In the genomic region with DNA sequence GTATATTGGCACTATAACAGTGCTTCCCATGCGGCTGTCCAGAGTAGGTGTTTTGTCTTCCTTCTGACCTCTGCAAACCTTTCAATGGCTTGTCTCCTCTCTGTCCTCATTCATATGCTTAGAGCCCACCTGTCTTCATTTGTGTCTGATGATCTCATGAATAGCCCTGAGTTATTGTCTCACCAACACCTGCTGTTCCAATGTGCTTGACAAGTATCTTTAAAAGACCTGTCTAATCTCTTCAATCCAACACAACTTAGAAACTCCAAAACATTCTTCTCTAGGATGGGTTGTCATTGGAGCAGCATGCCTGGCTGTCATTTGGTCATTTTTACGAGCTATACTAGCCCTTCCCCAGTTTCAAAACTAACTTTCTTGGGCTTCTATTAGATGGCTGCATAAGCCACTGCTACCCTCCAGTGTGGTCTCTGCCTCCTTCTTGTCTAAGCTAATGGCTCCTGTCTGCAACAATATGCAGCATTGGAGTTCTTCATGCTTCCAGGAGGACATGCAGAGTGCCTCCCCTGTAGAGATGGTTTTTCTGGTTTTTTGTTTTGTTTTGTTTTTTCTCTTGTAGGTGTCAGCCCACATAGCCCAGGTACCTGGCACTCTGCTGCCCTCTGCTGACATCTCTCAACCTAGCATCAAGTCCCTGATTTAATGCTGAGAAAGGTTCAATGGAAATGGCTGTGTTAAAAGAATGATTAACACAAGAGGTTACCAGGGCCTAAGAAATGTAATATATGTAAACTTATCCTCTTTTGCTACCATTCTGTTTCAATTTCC, we compare ENCODE assay signal across 8 mouse cellular contexts.
DNase-seq lines count a peak whose midpoint lies in the region; ATAC-seq and TF ChIP-seq lines count a peak whose summit lies in the region.

No protein-coding gene starts in this region.

- H3K27ac ChIP-seq in bone marrow macrophage, adult 2 months (ENCODE audit: insufficient read depth, low read depth, low read length) = no peak overlapping the region
- no peak overlapping the region for H3K27ac ChIP-seq in forebrain, embryonic 15.5 days (replicated peaks)
- H3K27ac ChIP-seq in small intestine, adult 2 months (ENCODE audit: insufficient read depth, low read depth, low read length) = no peak overlapping the region

- H3K4me3 ChIP-seq in bone marrow macrophage, adult 2 months (ENCODE audit: insufficient read depth, low read length) = no peak overlapping the region
- no peak overlapping the region for H3K4me3 ChIP-seq in forebrain, embryonic 15.5 days
- H3K4me3 ChIP-seq in small intestine, adult 2 months (ENCODE audit: low read depth, low read length) = no peak overlapping the region

- H3K36me3 ChIP-seq in forebrain, embryonic 15.5 days = no peaks in the 10 kb centered on the region
- no peaks in the 10 kb centered on the region for H3K36me3 ChIP-seq in small intestine, adult 2 months (ENCODE audit: control insufficient read depth, insufficient read depth, low read length)

- peak; percentile 36; the same call in 1 of the 2 replicates for TF ChIP-seq CTCF in bone marrow macrophage, adult 2 months (IDR thresholded peaks at IDR 0.05; ENCODE audit: low read depth, low read length)
- TF ChIP-seq CTCF in small intestine, adult 2 months (IDR thresholded peaks at IDR 0.05; ENCODE audit: extremely low read depth, insufficient read length, insufficient replicate concordance, low read depth, low read length) = peak; percentile 60; the same call in 1 of the 2 replicates

- H3K4me2 ChIP-seq in forebrain, embryonic 15.5 days (replicated peaks) = no peak overlapping the region

- intact Hi-C loops in gastrocnemius, postnatal 36 days (cut with DNase I) = no loop called here

- TF ChIP-seq POLR2A in bone marrow macrophage, adult 2 months (IDR thresholded peaks at IDR 0.05; ENCODE audit: borderline replicate concordance, low read depth, low read length) = no peak
- TF ChIP-seq POLR2A in small intestine, adult 2 months (IDR thresholded peaks at IDR 0.05; ENCODE audit: low read depth, low read length) = no peak

- H3K9ac ChIP-seq in forebrain, embryonic 15.5 days (replicated peaks) = no peak overlapping the region

- no peaks in the 10 kb centered on the region for H3K9me3 ChIP-seq in forebrain, embryonic 15.5 days

- H3K4me1 ChIP-seq in bone marrow macrophage, adult 2 months (ENCODE audit: control insufficient read depth, insufficient read depth, low read length) = peaks cover 13% of the 10 kb centered on the region
- no peaks in the 10 kb centered on the region for H3K4me1 ChIP-seq in forebrain, embryonic 15.5 days
- peaks cover 8% of the 10 kb centered on the region; the same call in 1 of the 2 replicates for H3K4me1 ChIP-seq in small intestine, adult 2 months (ENCODE audit: control insufficient read depth, insufficient read depth, insufficient read length, low read length)

- peak; percentile 24; the same call in 1 of the 2 replicates for ATAC-seq in forebrain, embryonic 15.5 days (replicated peaks)

- H3K27me3 ChIP-seq in forebrain, embryonic 15.5 days = no peaks in the 10 kb centered on the region
- no peaks in the 10 kb centered on the region for H3K27me3 ChIP-seq in small intestine, adult 2 months (ENCODE audit: control insufficient read depth, insufficient read depth, low read length)

- peak; percentile 23 for DNase-seq in gastrocnemius, adult 18-20 months (ENCODE audit: low spot score)
- DNase-seq in gastrocnemius, postnatal 36 days = no peak
- peak; percentile 60 to 62 for DNase-seq in B cell, adult 2 months
- DNase-seq in kidney, postnatal 25 days = peak; percentile 61 to 81
- DNase-seq in lung, postnatal 4 days = peak; percentile 25 to 52

- WGBS in forebrain, embryonic 15.5 days = 65% methylated on average over 2 of the region's 2 CpGs
- 79% methylated on average over 2 of the region's 2 CpGs for WGBS in small intestine, adult 2 months

Comparison
In these comparisons a context has a peak if more than half of its experiments do, and no peak if none do; other contexts are left out.
1. DNase-seq: peak in gastrocnemius, adult 18-20 months (single experiment), B cell, adult 2 months (2 of 2), kidney, postnatal 25 days (2 of 2) and lung, postnatal 4 days (2 of 2); none in gastrocnemius, postnatal 36 days (0 of 2).